In the genomic region with DNA sequence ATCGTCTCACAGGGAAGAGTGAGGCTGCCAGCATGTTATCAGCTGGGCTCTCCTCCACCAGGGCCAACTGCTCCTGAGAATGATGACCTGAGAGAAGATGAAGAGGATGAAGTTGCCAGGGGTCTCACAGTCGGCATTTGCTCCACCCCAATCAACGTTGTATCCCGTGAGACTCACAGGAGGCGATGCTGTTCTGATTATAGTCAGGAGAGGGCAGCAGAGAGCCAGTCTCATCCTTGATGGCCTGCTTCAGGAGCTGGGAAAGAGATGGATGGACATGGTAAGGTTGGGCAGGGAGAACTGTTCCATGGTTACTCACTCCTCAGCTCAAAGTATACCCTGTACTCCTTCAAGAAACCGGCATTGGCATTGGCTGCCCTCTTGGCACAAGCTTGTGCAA, we compare ENCODE assay signal across 8 mouse cellular contexts. TPM values are rescaled to one million over a fixed set of nuclear protein-coding genes. Genes with fewer than 3 reads are reported as not detected.
DNase-seq lines count a peak whose midpoint lies in the region; ATAC-seq lines count a peak whose summit lies in the region.

No protein-coding gene starts in this region.

- peak; percentile 71 to 85 for DNase-seq in left cerebral cortex, adult 18-20 months (ENCODE audit: low spot score in 2 of 2)
- DNase-seq in left cerebral cortex, adult 11 months (ENCODE audit: low spot score) = no peak
- peak; percentile 39 for DNase-seq in T-cell, adult 2 months (ENCODE audit: low spot score)
- peak; percentile 62 to 67 for DNase-seq in left cerebral cortex, postnatal 36 days (ENCODE audit: low spot score in 2 of 2)
- peak; percentile 59 for DNase-seq in ovary, postnatal 36 days (ENCODE audit: low spot score)
- peak; percentile 68 to 78 for DNase-seq in thymus, postnatal 36 days

- H3K9me3 ChIP-seq in hindbrain, embryonic 12.5 days (replicated peaks) = no peaks in the 10 kb centered on the region

- intact Hi-C loops in left cerebral cortex, postnatal 36 days (cut with DNase I) = no loop called here

- no peak overlapping the region for H3K27ac ChIP-seq in hindbrain, embryonic 12.5 days

- H3K4me2 ChIP-seq in hindbrain, embryonic 12.5 days (replicated peaks) = no peak overlapping the region

- peaks cover 7% of the 10 kb centered on the region for H3K4me1 ChIP-seq in hindbrain, embryonic 12.5 days

- peaks cover 34% of the 10 kb centered on the region for H3K27me3 ChIP-seq in hindbrain, embryonic 12.5 days

- H3K4me3 ChIP-seq in hindbrain, embryonic 12.5 days = no peak overlapping the region

- no peak overlapping the region for H3K9ac ChIP-seq in hindbrain, embryonic 12.5 days

- peak; percentile 51 for ATAC-seq in common myeloid progenitor, adult 5-6 weeks (replicated peaks; ENCODE audit: low read depth, poor library complexity, severe bottlenecking)
- ATAC-seq in hindbrain, embryonic 12.5 days (ENCODE audit: low FRiP score) = 0 out of 2 replicates have a peak, but pooled peaks have one; percentile 1

- 15% methylated on average over 6 of the region's 6 CpGs for WGBS in hindbrain, embryonic 12.5 days

- no peaks in the 10 kb centered on the region for H3K36me3 ChIP-seq in hindbrain, embryonic 12.5 days

RNA-seq across cellular contexts. Expression of a gene that starts 5.0 kb away (rescaled TPM):
- 1 to 10 TPM; 1.5 to 2.7 TPM for total RNA-seq in left cerebral cortex, adult 18-20 months (2021)
- total RNA-seq in common myeloid progenitor, adult 5-6 weeks (2017) = 0.05 TPM in 1 of 2 replicates, not detected in the other
- 0.70 and 0.90 TPM in 2 replicates for polyA plus RNA-seq in hindbrain, embryonic 12.5 days (2016; fragmentation: Nextera tagmentation; extraction: Ambion mirVana)
- total RNA-seq in left cerebral cortex, postnatal 36 days (2021) = 1 to 10 TPM; 1.6 to 1.7 TPM

RNA-seq across cellular contexts. Expression of a gene that starts 22.4 kb away (rescaled TPM):
- under 1 TPM; 0.45 to 0.91 TPM for total RNA-seq in left cerebral cortex, adult 18-20 months (2021)
- total RNA-seq in common myeloid progenitor, adult 5-6 weeks (2017) = 92.4 and 105 TPM in 2 replicates
- polyA plus RNA-seq in hindbrain, embryonic 12.5 days (2016; fragmentation: Nextera tagmentation; extraction: Ambion mirVana) = 1.2 TPM in 2 replicates
- under 1 TPM; 0.35 to 0.59 TPM for total RNA-seq in left cerebral cortex, postnatal 36 days (2021)

RNA-seq across cellular contexts. Expression of a gene that starts 36.5 kb away (rescaled TPM):
- total RNA-seq in left cerebral cortex, adult 18-20 months (2021) = 100 to 1,000 TPM; 264 to 266 TPM
- 16.2 and 16.4 TPM in 2 replicates for total RNA-seq in common myeloid progenitor, adult 5-6 weeks (2017)
- polyA plus RNA-seq in hindbrain, embryonic 12.5 days (2016; fragmentation: Nextera tagmentation; extraction: Ambion mirVana) = 171 and 183 TPM in 2 replicates
- total RNA-seq in left cerebral cortex, postnatal 36 days (2021) = 100 to 1,000 TPM; 252 to 292 TPM

RNA-seq across cellular contexts. Expression of a gene that starts 57.4 kb away (rescaled TPM):
- total RNA-seq in left cerebral cortex, adult 18-20 months (2021) = 100 to 1,000 TPM; 160 to 178 TPM
- total RNA-seq in common myeloid progenitor, adult 5-6 weeks (2017) = not detected in 2 replicates
- polyA plus RNA-seq in hindbrain, embryonic 12.5 days (2016; fragmentation: Nextera tagmentation; extraction: Ambion mirVana) = 0.10 and 0.12 TPM in 2 replicates
- 100 to 1,000 TPM; 173 to 208 TPM for total RNA-seq in left cerebral cortex, postnatal 36 days (2021)

Comparison
In these comparisons a context has a peak if more than half of its experiments do, and no peak if none do; other contexts are left out.
1. RNA of a gene that starts 22.4 kb away (total RNA-seq): 92.4 to 105 TPM in common myeloid progenitor, adult 5-6 weeks; 0.45 to 0.91 TPM in left cerebral cortex, adult 18-20 months and 0.35 to 0.59 TPM in left cerebral cortex, postnatal 36 days; every median in the first group is over 10 times any median in the second.
2. RNA of a gene that starts 36.5 kb away (total RNA-seq): 252 to 292 TPM in left cerebral cortex, postnatal 36 days and 264 to 266 TPM in left cerebral cortex, adult 18-20 months; 16.2 to 16.4 TPM in common myeloid progenitor, adult 5-6 weeks; every median in the first group is over 10 times any median in the second.